Mouse (Mus musculus) kidney, adult 2 months (tissue): ENCODE measurements around the gene Wdr62. TPM values are rescaled to one million over a fixed set of nuclear protein-coding genes. Genes with fewer than 3 reads are reported as not detected.

Experiments used
- DNase-seq: peaks from one replicate; pipeline ENCODE4 v3.0.0; 2021
- H3K27ac ChIP-seq: fragments of 200-500 bp; 2 replicates; pipeline ENCODE4 v1.5.1; 2012; ENCODE audit warnings: low read depth, low read length, control low read depth, inconsistent platforms; ENCODE audit not compliant: insufficient read depth
- H3K27me3 ChIP-seq: fragments of 200-500 bp; replicated peaks from 2 replicates; pipeline ENCODE4 v1.6.1; 2012; ENCODE audit warnings: mild to moderate bottlenecking, moderate library complexity, low read length, inconsistent platforms; ENCODE audit not compliant: control insufficient read depth, insufficient read depth
- H3K36me3 ChIP-seq: fragments of 200-500 bp; 2 replicates; pipeline ENCODE4 v1.6.1; 2012; ENCODE audit warnings: mild to moderate bottlenecking, moderate library complexity, low read length, inconsistent platforms; ENCODE audit not compliant: control insufficient read depth, insufficient read depth
- H3K4me1 ChIP-seq: fragments of 200-500 bp; 2 replicates; pipeline ENCODE4 v1.6.1; 2011; ENCODE audit warnings: low read length; ENCODE audit not compliant: control insufficient read depth, insufficient read depth
- H3K4me3 ChIP-seq: fragments of 200-500 bp; 2 replicates; pipeline ENCODE4 v1.5.1; 2011; ENCODE audit warnings: mild to moderate bottlenecking, low read depth, low read length, control low read depth; ENCODE audit not compliant: insufficient read depth
- CTCF ChIP-seq: fragments of 200-500 bp; conservative IDR thresholded peaks from 2 replicates; pipeline ENCODE4 v1.5.1; 2011; ENCODE audit warnings: low read depth, mild to moderate bottlenecking, control low read depth, low read length, moderate library complexity, mixed read lengths; ENCODE audit not compliant: insufficient read depth, insufficient read length
- POLR2A ChIP-seq: fragments of 200-500 bp; IDR thresholded peaks from one replicate; pipeline ENCODE4 v1.6.1; 2011; ENCODE audit warnings: low read depth, low read length, control low read depth
- whole genome bisulfite sequencing: fragments of 180-500 bp; shearing (Covaris S2); methylation state at CpG from one replicate; pipeline ENCODE4 v1.1.7; 2018; 5-methylcytosine and 5-hydroxymethylcytosine counted together
- polyA plus RNA-seq: library from polyadenylated mRNA; depleted of rRNA; stranded (reverse); fragments of >200 nt; gene quantifications from 2 replicates; pipeline ENCODE4 v1.2.3, GENCODE M21; 2012; rRNA removed

Wdr62 gene
- polyA plus RNA-seq, 1 experiment, result 5.8 TPM

DNA sequence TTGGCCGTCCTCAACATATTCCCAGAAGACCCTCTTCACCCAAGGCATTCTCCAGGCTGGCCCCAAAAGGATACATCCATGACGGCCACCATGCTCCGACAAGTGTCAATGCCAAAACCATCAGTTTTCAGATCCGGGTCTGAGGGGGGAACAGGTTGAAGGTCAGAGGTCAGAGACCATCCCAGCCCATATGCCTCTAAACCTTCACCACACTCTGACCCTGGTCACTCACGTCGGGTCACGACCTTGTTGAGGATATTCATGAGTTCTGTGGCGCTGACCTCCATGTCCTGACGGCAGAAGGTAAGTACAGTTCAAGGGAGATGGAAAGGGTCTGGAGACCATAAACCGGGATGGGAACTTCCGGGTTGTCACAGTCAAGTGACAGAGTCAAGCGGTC lies 88.1 kb downstream of the Wdr62 start:
- 80% methylated on average over 12 of the region's 12 CpGs for WGBS
- H3K27me3 ChIP-seq, result no peaks in the 10 kb centered on the region
- no peak for TF ChIP-seq CTCF
- TF ChIP-seq POLR2A, result no peak
- H3K27ac ChIP-seq, result no peak overlapping the region
- H3K36me3 ChIP-seq, result no peaks in the 10 kb centered on the region; the same call in 1 of the 2 replicates
- DNase-seq, result no peak
- H3K4me3 ChIP-seq, result no peak overlapping the region
- H3K4me1 ChIP-seq, result peaks cover 2% of the 10 kb centered on the region; the same call in 1 of the 2 replicates

Other genes starting within 250 kb of the Wdr62 start
- gene Zfp14, start 229.0 kb downstream of the Wdr62 start, polyA plus RNA-seq, result 1.7 and 1.9 TPM in 2 replicates
- gene Zfp82, start 207.5 kb downstream of the Wdr62 start, polyA plus RNA-seq, result 0.29 and 0.42 TPM in 2 replicates
- gene Gm26920, start 190.0 kb downstream of the Wdr62 start, polyA plus RNA-seq, result 0.07 TPM in 1 of 2 replicates, not detected in the other
- gene Zfp566, start 189.9 kb downstream of the Wdr62 start, polyA plus RNA-seq, result 1.4 and 2.1 TPM in 2 replicates
- gene Zfp260, start 185.6 kb downstream of the Wdr62 start, polyA plus RNA-seq, result 13.2 and 18.1 TPM in 2 replicates
- gene Zfp382, start 158.5 kb downstream of the Wdr62 start, polyA plus RNA-seq, result 0.64 and 1.4 TPM in 2 replicates
- 11.1 and 11.8 TPM in 2 replicates for gene Zfp146, start 110.7 kb downstream of the Wdr62 start, polyA plus RNA-seq
- 76.0 and 141 TPM in 2 replicates for gene Cox7a1, start 96.3 kb downstream of the Wdr62 start, polyA plus RNA-seq
- 724 and 781 TPM in 2 replicates for gene Capns1, start 81.6 kb downstream of the Wdr62 start, polyA plus RNA-seq
- 187 and 196 TPM in 2 replicates for gene Polr2i, start 48.5 kb downstream of the Wdr62 start, polyA plus RNA-seq
- gene Tbcb, start 48.1 kb downstream of the Wdr62 start, polyA plus RNA-seq, result 51.8 and 72.2 TPM in 2 replicates
- gene Ovol3, start 44.7 kb downstream of the Wdr62 start, polyA plus RNA-seq, result 0.19 and 0.27 TPM in 2 replicates
- 0.11 TPM in 1 of 2 replicates, not detected in the other for gene Thap8, start 325 bp downstream of the Wdr62 start, polyA plus RNA-seq
- gene Clip3, start 11.3 kb upstream of the Wdr62 start, polyA plus RNA-seq, result 4.2 and 4.9 TPM in 2 replicates
- 99.0 and 122 TPM in 2 replicates for gene Alkbh6, start 28.3 kb upstream of the Wdr62 start, polyA plus RNA-seq
- gene Syne4, start 34.4 kb upstream of the Wdr62 start, polyA plus RNA-seq, result 162 and 170 TPM in 2 replicates
- 0.42 and 1.1 TPM in 2 replicates for gene E130208F15Rik, start 41.3 kb upstream of the Wdr62 start, polyA plus RNA-seq
- 26.4 and 27.3 TPM in 2 replicates for gene Sdhaf1, start 43.5 kb upstream of the Wdr62 start, polyA plus RNA-seq
- 9.6 and 11.6 TPM in 2 replicates for gene Lrfn3, start 82.4 kb upstream of the Wdr62 start, polyA plus RNA-seq
- gene Tyrobp, start 133.3 kb upstream of the Wdr62 start, polyA plus RNA-seq, result 51.3 and 83.0 TPM in 2 replicates
- gene Hcst, start 139.4 kb upstream of the Wdr62 start, polyA plus RNA-seq, result 3.7 and 12.0 TPM in 2 replicates
- gene Nfkbid, start 141.3 kb upstream of the Wdr62 start, polyA plus RNA-seq, result 1.8 and 3.1 TPM in 2 replicates
- gene Aplp1, start 165.1 kb upstream of the Wdr62 start, polyA plus RNA-seq, result 13.0 and 14.2 TPM in 2 replicates
- gene Kirrel2, start 177.3 kb upstream of the Wdr62 start, polyA plus RNA-seq, result 0.30 and 0.33 TPM in 2 replicates
- gene Nphs1, start 177.9 kb upstream of the Wdr62 start, polyA plus RNA-seq, result 39.9 and 41.1 TPM in 2 replicates
- gene Prodh2, start 213.2 kb upstream of the Wdr62 start, polyA plus RNA-seq, result 218 and 246 TPM in 2 replicates